Mouse (Mus musculus) ES-Bruce4 (cell line): ENCODE data around the gene Rabep2. TPM values are rescaled to one million over a fixed set of nuclear protein-coding genes. Genes with fewer than 3 reads are reported as not detected.
A peak's percentile ranks its signal among the peaks of the same experiment; 100 is the strongest.

ENCODE experiments used
- H3K27ac ChIP-seq: 2 replicates; pipeline ENCODE4 v1.5.1; 2012; ENCODE audit warnings: low read length, inconsistent platforms; ENCODE audit not compliant: insufficient read depth
- H3K27me3 ChIP-seq: 2 replicates; pipeline ENCODE4 v1.6.1; 2012; ENCODE audit warnings: mild to moderate bottlenecking, low read length, inconsistent platforms; ENCODE audit not compliant: control insufficient read depth, poor library complexity, insufficient read depth, severe bottlenecking
- H3K36me3 ChIP-seq: 2 replicates; pipeline ENCODE4 v1.6.1; 2012; ENCODE audit warnings: inconsistent platforms, mild to moderate bottlenecking, low read length, moderate library complexity; ENCODE audit not compliant: control insufficient read depth, poor library complexity, insufficient read depth, severe bottlenecking
- H3K4me1 ChIP-seq: one replicate; pipeline ENCODE4 v1.8.1; 2011; ENCODE audit warnings: low read length; ENCODE audit not compliant: control insufficient read depth, insufficient read depth
- H3K4me3 ChIP-seq: 2 replicates; pipeline ENCODE4 v1.5.1; 2011; ENCODE audit warnings: low read depth, mild to moderate bottlenecking, low read length
- H3K9ac ChIP-seq: 2 replicates; pipeline ENCODE4 v1.6.1; 2012; ENCODE audit warnings: low read depth, mild to moderate bottlenecking, inconsistent platforms; ENCODE audit not compliant: poor library complexity, severe bottlenecking
- H3K9me3 ChIP-seq: replicated peaks from 2 replicates; pipeline ENCODE4 v1.6.1; 2012; ENCODE audit warnings: mild to moderate bottlenecking, low read length, inconsistent platforms; ENCODE audit not compliant: control insufficient read depth, poor library complexity, insufficient read depth, severe bottlenecking
- CTCF ChIP-seq: IDR thresholded peaks from one replicate; pipeline ENCODE4 v1.8.1; 2011; ENCODE audit warnings: low read depth, low read length
- EP300 ChIP-seq: IDR thresholded peaks from 2 replicates; pipeline ENCODE4 v1.6.1; 2011; ENCODE audit warnings: low read depth, low read length; ENCODE audit not compliant: insufficient read depth
- POLR2A ChIP-seq: IDR thresholded peaks from one replicate; pipeline ENCODE4 v1.8.1; 2011; ENCODE audit warnings: low read length; ENCODE audit not compliant: insufficient read depth
- polyA plus RNA-seq: library from polyadenylated mRNA; stranded (reverse); fragments of >200 nt; gene quantifications from 2 replicates; pipeline ENCODE4 v1.2.4, GENCODE M21; 2011; ENCODE audit warnings: low read depth; ENCODE audit not compliant: missing spikeins, insufficient read depth, insufficient read length

Gene Rabep2
- polyA plus RNA-seq, 1 experiment, result 18.5 TPM

DNA sequence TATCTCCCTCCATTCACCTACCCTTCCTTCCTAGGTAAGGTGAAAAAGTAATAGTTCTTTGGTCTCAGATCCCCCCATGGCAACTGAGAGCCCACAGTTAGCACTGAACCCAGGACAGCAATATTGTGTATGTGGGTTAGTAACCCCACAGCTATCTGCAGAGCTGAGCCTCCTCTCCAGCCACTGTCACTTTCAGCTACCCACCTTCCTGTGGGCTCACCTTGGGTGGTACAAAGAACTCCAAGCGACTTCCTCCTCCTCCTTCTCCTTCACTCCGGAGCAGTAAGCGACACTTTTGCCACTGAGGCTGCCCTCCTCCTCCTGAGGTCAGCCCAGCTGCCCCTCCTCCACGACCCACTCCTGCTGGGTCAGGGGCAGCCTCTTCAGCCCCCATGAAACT is 43.3 kb downstream of the Rabep2 start:
- Histone ChIP-seq H3K4me1 (no peaks in the 10 kb centered on the region), H3K9me3 (no peaks in the 10 kb centered on the region), H3K4me3 (no peak overlapping the region), H3K9ac (no peak overlapping the region), H3K27ac (no peak overlapping the region), H3K27me3 (no peaks in the 10 kb centered on the region), H3K36me3 (peaks cover 13% of the 10 kb centered on the region)
- TF ChIP-seq POLR2A (no peak), CTCF (no peak)

DNA sequence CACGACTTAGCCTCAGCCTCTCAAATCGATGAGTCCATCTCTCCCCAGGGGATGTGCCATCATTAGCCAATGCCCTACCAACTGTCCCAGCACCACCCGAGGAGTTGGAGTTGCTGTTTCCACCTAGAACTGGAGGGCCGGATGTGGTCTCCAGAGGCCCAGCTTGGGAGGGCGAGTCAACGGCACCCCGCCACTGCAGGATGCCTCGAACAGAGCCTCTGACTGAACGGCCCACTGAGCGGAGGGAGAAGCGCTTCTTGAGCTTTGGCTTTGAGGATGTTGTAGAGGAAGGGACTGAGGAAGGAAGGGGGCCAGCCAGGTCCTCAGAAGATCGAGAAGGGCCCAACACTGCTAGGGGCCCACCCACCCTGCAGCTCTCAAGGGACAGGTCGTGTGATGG is 43.7 kb downstream of the Rabep2 start:
- Histone ChIP-seq H3K4me1 (no peaks in the 10 kb centered on the region), H3K4me3 (no peak overlapping the region), H3K27me3 (no peaks in the 10 kb centered on the region), H3K9ac (no peak overlapping the region), H3K9me3 (no peaks in the 10 kb centered on the region), H3K27ac (no peak overlapping the region), H3K36me3 (peaks cover 10% of the 10 kb centered on the region)
- TF ChIP-seq EP300 (no peak), POLR2A (no peak), CTCF (no peak)

DNA sequence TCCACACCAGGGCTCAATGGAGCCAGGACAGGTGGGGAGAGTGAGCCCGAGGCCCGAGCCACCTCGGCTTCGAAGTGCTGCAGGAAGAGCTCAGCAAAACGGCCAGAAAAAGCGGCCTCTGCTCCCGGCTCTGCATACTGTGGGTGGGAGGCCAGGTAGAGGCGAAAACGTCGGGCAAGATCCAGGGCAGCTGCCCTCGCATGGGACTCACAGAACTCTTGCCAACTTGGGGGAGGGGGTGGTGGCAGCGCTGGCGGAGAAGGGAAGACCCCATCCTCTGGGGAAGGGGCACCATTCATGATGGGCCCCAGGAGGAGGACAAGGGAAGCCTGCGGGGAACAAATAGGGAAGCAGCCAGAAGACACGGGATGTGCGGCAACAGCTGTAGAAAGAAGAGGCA is 44.2 kb downstream of the Rabep2 start:
- TF ChIP-seq CTCF (no peak), EP300 (no peak), POLR2A (no peak)
- H3K36me3 ChIP-seq, result peaks cover 10% of the 10 kb centered on the region

DNA sequence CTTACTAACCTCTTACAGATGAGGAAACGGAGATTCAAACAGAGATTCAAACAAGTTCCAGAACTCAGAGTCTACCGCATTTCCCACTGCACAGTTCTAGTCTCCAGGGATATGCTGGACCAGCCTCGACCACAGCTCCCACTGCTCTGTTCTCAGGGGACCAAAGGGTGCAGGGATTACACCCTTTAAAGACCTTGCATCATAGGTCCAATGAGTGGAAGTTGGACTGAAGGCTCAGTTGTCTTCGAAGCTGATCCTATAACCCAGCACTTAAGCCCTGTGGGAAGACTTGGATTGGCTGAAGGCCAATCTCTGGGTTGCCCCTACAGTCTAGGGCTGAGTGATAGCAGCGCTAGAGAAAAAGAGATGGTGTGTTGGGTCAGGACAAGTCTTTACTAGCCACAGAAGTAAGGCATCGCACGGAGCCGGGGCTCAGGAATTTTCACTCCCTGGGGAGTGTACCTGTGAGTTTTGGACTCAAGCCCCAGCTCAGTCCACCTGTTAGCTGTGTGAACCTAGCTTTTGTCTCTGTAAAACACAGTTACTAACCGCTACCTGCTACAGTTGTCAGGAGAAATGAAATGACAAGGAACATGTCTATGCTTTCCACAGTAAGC is 45.0 kb downstream of the Rabep2 start:
- Histone ChIP-seq H3K4me3 (no peak overlapping the region), H3K9ac (peak overlapping the region; percentile 90), H3K9me3 (no peaks in the 10 kb centered on the region), H3K27me3 (no peaks in the 10 kb centered on the region), H3K27ac (no peak overlapping the region), H3K36me3 (peaks cover 10% of the 10 kb centered on the region), H3K4me1 (no peaks in the 10 kb centered on the region)
- TF ChIP-seq CTCF, result no peak
- no peak for TF ChIP-seq EP300
- no peak for TF ChIP-seq POLR2A

More for the DNA sequence above, 44.2 kb downstream of the Rabep2 start:
- Histone ChIP-seq H3K27me3 (no peaks in the 10 kb centered on the region), H3K4me3 (no peak overlapping the region), H3K9me3 (no peaks in the 10 kb centered on the region), H3K4me1 (no peaks in the 10 kb centered on the region), H3K27ac (no peak overlapping the region), H3K9ac (no peak overlapping the region)

DNA sequence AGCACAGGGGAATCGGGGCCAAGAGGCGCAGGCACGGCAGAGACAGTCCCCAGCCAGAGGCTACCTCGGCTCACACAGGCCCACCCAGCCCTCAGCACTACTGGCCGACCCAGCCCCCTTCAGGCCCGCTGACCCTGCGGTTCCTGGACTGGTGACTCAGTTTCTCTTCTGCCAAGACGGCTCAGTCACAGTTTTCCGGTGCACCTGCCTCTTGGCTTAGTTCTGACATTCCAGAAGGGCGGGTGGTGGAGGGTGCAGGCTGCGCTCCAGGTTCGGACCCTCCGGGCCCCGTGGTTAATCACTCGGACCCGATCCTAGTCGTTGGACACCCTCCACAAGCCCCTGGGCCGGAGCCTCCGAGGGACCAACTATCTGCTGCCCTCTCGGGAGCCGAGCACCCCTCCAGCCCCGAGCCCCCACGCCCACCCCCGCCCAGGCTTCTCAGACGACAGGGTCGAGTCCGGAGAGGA is 46.0 kb downstream of the Rabep2 start:
- TF ChIP-seq POLR2A, result no peak
- no peak for TF ChIP-seq CTCF
- TF ChIP-seq EP300, result no peak
- Histone ChIP-seq H3K27me3 (no peaks in the 10 kb centered on the region), H3K27ac (no peak overlapping the region), H3K4me3 (peak overlapping the region; percentile 85), H3K9ac (peak overlapping the region; percentile 90), H3K4me1 (no peaks in the 10 kb centered on the region), H3K9me3 (no peaks in the 10 kb centered on the region), H3K36me3 (peaks cover 8% of the 10 kb centered on the region)

DNA sequence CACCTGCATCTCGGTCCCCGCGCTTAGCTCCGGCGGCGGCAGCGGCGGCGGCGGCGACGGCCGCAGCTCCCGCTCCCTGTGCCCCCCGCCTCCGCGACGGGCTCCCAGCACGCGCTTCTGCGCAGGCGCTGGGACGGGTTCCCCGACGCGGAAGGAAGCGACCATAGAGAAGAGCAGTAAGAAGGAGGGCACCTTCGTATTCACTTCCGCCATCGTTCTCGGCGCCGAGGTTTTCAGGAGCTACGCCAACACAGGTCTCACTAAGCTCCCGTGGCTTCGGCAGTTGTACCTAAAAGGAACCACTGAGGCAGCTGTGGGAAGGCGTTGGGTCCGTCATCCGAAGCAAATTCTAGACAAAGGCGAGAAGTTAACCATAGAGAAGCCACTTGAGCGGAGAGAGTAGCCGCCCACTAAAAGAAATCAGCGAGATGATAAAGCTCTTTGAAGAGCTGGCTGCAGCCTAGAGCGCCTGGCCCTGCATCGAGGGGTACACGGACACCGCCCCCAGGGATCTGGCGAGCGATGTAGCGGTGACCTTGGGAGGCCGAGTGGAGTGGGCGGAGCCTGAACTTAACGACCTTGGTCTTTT is 46.5 kb downstream of the Rabep2 start, which contains the start of gene Sh2b1:
Gene Sh2b1, minus strand, starts transcription at position 432 of the 589 bp plus-strand sequence.
- no peaks in the 10 kb centered on the region for H3K27me3 ChIP-seq
- H3K27ac ChIP-seq, result peak within 1 kb of the TSS; percentile 57
- H3K36me3 ChIP-seq, result peaks cover 8% of the 10 kb centered on the region
- H3K4me1 ChIP-seq, result no peaks in the 10 kb centered on the region
- peak within 1 kb of the TSS; percentile 90 for H3K9ac ChIP-seq
- TF ChIP-seq EP300 (peak; percentile 61; the same call in 1 of the 2 replicates), POLR2A (no peak), CTCF (peak; percentile 55)
- no peaks in the 10 kb centered on the region for H3K9me3 ChIP-seq
- peak within 1 kb of the TSS; percentile 85 for H3K4me3 ChIP-seq
